Mouse (Mus musculus) stomach, embryonic 14.5 days (tissue): ENCODE results near the gene a. TPM values are rescaled to one million over a fixed set of nuclear protein-coding genes. Genes with fewer than 3 reads are reported as not detected.

Experiments used
- polyA plus RNA-seq: library from polyadenylated mRNA; unstranded; fragments of >200 nt; fragmentation: Nextera tagmentation; extraction: Ambion mirVana; gene quantifications from 2 replicates; pipeline ENCODE4 v1.2.1, GENCODE M21; 2014

Gene a
- polyA plus RNA-seq, 1 experiment from 2014 or later = not detected

Other genes starting within 250 kb of the a start
- gene 1700003F12Rik, start 244.3 kb upstream of the a start, polyA plus RNA-seq = 0.77 and 0.91 TPM in 2 replicates
- gene Actl10, start 239.6 kb upstream of the a start, polyA plus RNA-seq = 0.17 TPM in 1 of 2 replicates, not detected in the other
- gene Necab3, start 232.5 kb upstream of the a start, polyA plus RNA-seq = 3.2 and 4.1 TPM in 2 replicates
- 7.4 and 9.8 TPM in 2 replicates for gene E2f1, start 221.5 kb upstream of the a start, polyA plus RNA-seq
- gene Pxmp4, start 187.7 kb upstream of the a start, polyA plus RNA-seq = 29.3 and 29.5 TPM in 2 replicates
- 0.80 and 1.0 TPM in 2 replicates for gene Zfp341, start 178.1 kb upstream of the a start, polyA plus RNA-seq
- not detected in 2 replicates for gene 4930519P11Rik, start 178.0 kb upstream of the a start, polyA plus RNA-seq
- gene Chmp4b, start 139.7 kb upstream of the a start, polyA plus RNA-seq = 18.4 and 19.1 TPM in 2 replicates
- gene Gm14214, start 21.4 kb upstream of the a start, polyA plus RNA-seq = not detected in 2 replicates
- gene Raly, start 306 bp upstream of the a start, polyA plus RNA-seq = 77.4 and 84.1 TPM in 2 replicates
- 101 and 108 TPM in 2 replicates for gene Eif2s2, start 101.5 kb downstream of the a start, polyA plus RNA-seq
- 1.1 and 3.2 TPM in 2 replicates for gene Gm14226, start 226.9 kb downstream of the a start, polyA plus RNA-seq